Mouse (Mus musculus) G1E (cell line): ENCODE results near the gene Mmp19. TPM values are rescaled to one million over a fixed set of nuclear protein-coding genes. Genes with fewer than 3 reads are reported as not detected.
A peak's percentile ranks its signal among the peaks of the same experiment; 100 is the strongest.
"Not testable (repeated sequence)": the region's sequence is repeated elsewhere in the genome, so short reads cannot be mapped to it uniquely, and the experiment has no call there.

Source experiments
- ATAC-seq: 2 replicates; pipeline ENCODE4 v1.8.0; 2016; ENCODE audit warnings: mild to moderate bottlenecking; ENCODE audit not compliant: insufficient number of reproducible peaks, poor library complexity, low FRiP score, severe bottlenecking; ENCODE audit errors: extremely low read depth
- DNase-seq: peaks from one replicate; pipeline ENCODE4 v3.0.0; 2012; ENCODE audit warnings: low spot score
- H3K27me3 ChIP-seq: 2 replicates; pipeline ENCODE4 v1.6.1; 2012; ENCODE audit warnings: mild to moderate bottlenecking, low read length, inconsistent platforms; ENCODE audit not compliant: insufficient read depth
- H3K36me3 ChIP-seq: replicated peaks from 2 replicates; pipeline ENCODE3; 2012; ENCODE audit warnings: mild to moderate bottlenecking, inconsistent platforms
- H3K4me1 ChIP-seq: 2 replicates; pipeline ENCODE4 v1.6.1; 2012; ENCODE audit warnings: low read depth, low read length, inconsistent platforms, mixed read lengths; ENCODE audit not compliant: insufficient read depth
- H3K4me3 ChIP-seq: 2 replicates; pipeline ENCODE4 v1.5.1; 2012; ENCODE audit warnings: low read depth, mild to moderate bottlenecking, inconsistent platforms, low read length, moderate library complexity, mixed read lengths
- H3K9me3 ChIP-seq: replicated peaks from 2 replicates; pipeline ENCODE4 v1.6.1; 2012; ENCODE audit warnings: inconsistent platforms
- CTCF ChIP-seq: IDR thresholded peaks from 2 replicates; pipeline ENCODE4 v1.5.1; 2012; ENCODE audit warnings: low read depth, low read length, inconsistent platforms, mixed read lengths
- GATA1 ChIP-seq: IDR thresholded peaks from 2 replicates; pipeline ENCODE4 v1.6.1; 2012; ENCODE audit warnings: borderline replicate concordance, low read length, inconsistent platforms, mixed read lengths
- GATA2 ChIP-seq: IDR thresholded peaks from 2 replicates; pipeline ENCODE4 v1.6.1; 2012; ENCODE audit warnings: low read depth, low read length, inconsistent platforms, borderline replicate concordance
- POLR2AphosphoS5 ChIP-seq: IDR thresholded peaks from 2 replicates; pipeline ENCODE4 v1.6.1; 2012; ENCODE audit warnings: low read depth, low read length, inconsistent platforms; ENCODE audit not compliant: insufficient replicate concordance
- TAL1 ChIP-seq: conservative IDR thresholded peaks from 2 replicates; pipeline ENCODE4 v1.6.1; 2012; ENCODE audit warnings: low read depth, low read length, inconsistent platforms, mixed read lengths
- polyA plus RNA-seq: library from polyadenylated mRNA; stranded (reverse); fragments of >175 nt; gene quantifications from 2 replicates; pipeline ENCODE4 v1.2.3, GENCODE M21; 2012
- total RNA-seq, 2 experiments: library from RNA; stranded (forward) in 1 of 2; stranded (reverse) in 1 of 2; fragments of 200-1000 nt in 1 of 2; fragments of >200 nt in 1 of 2; fragmentation: Nextera tagmentation in 1 of 2; gene quantifications; 2 replicates each; pipeline ENCODE4 v1.2.3; 2014 to 2017

Mmp19 gene
- total and polyA plus RNA-seq, 3 experiments: 0.03 to 0.11 TPM; not detected in 1

DNA sequence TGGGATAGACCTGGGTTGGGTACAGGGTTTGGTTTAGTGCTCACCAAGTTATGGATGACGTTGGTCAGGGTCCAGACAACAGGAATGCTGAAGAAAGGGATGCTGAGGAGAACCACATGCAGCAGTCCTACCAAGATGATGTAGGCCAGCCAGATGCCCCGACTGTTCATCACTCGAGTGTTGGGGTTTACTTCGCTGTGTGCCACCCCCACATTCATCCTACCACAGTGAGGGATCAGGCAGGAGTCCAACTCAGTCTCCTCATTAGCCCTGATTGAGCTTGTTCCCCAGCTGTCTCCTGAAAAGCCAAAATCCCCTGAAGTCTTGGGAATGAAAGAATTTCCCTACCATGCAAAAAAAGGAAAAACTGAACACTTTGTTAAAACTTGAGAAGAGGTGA is 29.5 kb downstream of the Mmp19 start:
- peak overlapping the region; percentile 78 for H3K4me3 ChIP-seq
- H3K27me3 ChIP-seq: no peaks in the 10 kb centered on the region
- peaks cover 25% of the 10 kb centered on the region for H3K4me1 ChIP-seq
- TF ChIP-seq CTCF (no peak), GATA1 (no peak), POLR2AphosphoS5 (no peak), GATA2 (no peak), TAL1 (no peak)
- DNase-seq: no peak
- no peaks in the 10 kb centered on the region for H3K9me3 ChIP-seq
- H3K36me3 ChIP-seq: peaks cover 61% of the 10 kb centered on the region
- ATAC-seq: no peak

DNA sequence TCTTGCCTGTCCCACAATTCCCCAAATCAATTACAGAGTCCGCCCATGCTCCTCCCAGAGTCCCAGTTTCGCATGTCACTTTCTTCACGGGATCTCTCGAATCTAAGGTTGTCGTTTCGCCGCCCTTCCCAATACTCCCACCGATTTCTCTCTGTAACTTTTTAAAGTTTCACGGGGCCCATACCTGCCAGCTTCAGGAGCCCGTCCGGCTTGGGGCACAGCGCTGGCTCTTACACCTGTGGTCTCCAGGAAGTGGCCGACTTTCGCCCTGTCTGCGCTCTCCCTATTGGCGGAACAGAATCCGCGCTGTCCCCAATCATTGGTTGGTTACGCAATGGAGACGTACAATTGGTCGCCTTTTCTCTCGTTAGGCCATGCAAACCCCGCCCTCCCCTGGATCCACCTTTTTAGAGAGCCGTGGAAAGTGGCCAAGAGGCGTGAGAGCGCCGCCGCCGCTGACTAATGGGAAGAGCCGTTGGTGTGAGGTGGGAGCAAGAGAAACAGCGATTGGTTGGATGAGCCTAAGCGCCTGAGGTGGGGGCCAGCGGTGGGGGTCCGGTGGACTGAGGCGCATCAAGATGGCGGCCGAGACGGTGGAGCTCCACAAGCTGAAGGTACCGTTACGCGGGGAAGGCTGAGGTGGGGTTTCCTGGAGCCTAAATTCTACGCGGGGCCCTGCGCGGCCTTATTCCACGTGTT is 30.8 kb downstream of the Mmp19 start, which contains the start of gene Ormdl2:
TSS of gene Ormdl2 (minus strand) at position 288 of the 699 bp plus-strand sequence.
- peak; percentile 98 for DNase-seq
- ATAC-seq: peak; percentile 99
- Histone ChIP-seq H3K4me3 (peak within 1 kb of the TSS; percentile 78), H3K27me3 (no peaks in the 10 kb centered on the region), H3K9me3 (no peaks in the 10 kb centered on the region), H3K36me3 (peaks cover 58% of the 10 kb centered on the region), H3K4me1 (peaks cover 23% of the 10 kb centered on the region)
- no peak for TF ChIP-seq GATA1
- no peak for TF ChIP-seq CTCF
- no peak for TF ChIP-seq POLR2AphosphoS5
- TF ChIP-seq TAL1: no peak
- TF ChIP-seq GATA2: no peak

- TF ChIP-seq TAL1 (no peak), GATA1 (no peak), POLR2AphosphoS5 (no peak), CTCF (no peak)
- Histone ChIP-seq H3K27me3 (no peaks in the 10 kb centered on the region), H3K4me1 (peaks cover 23% of the 10 kb centered on the region), H3K4me3 (peak overlapping the region; percentile 78), H3K36me3 (peaks cover 57% of the 10 kb centered on the region), H3K9me3 (no peaks in the 10 kb centered on the region)
- DNase-seq: no peak
- ATAC-seq: no peak
Measured at GRCm38 (mm10) chr10:128822135-128822534, 31.4 kb downstream of the Mmp19 start.

GRCm38 (mm10) chr10:128823087-128823486 is 32.4 kb downstream of the Mmp19 start:
- ATAC-seq, DNase-seq, H3K9me3 ChIP-seq, H3K27me3 ChIP-seq: not testable (repeated sequence)
- peaks cover 53% of the 10 kb centered on the region for H3K36me3 ChIP-seq
- peak overlapping the region; percentile 78; the same call in 1 of the 2 replicates for H3K4me3 ChIP-seq
- peaks cover 23% of the 10 kb centered on the region for H3K4me1 ChIP-seq

- H3K9me3 ChIP-seq: no peaks in the 10 kb centered on the region
- no peaks in the 10 kb centered on the region for H3K27me3 ChIP-seq
- peaks cover 54% of the 10 kb centered on the region for H3K36me3 ChIP-seq
- peaks cover 23% of the 10 kb centered on the region for H3K4me1 ChIP-seq
- TF ChIP-seq CTCF: no peak
- no peak for TF ChIP-seq TAL1
- no peak for TF ChIP-seq GATA1
- TF ChIP-seq POLR2AphosphoS5: no peak
- no peak for TF ChIP-seq GATA2
- DNase-seq (no peak), ATAC-seq (no peak)
- no peak overlapping the region; the same call in 1 of the 2 replicates for H3K4me3 ChIP-seq
Measured at GRCm38 (mm10) chr10:128823821-128824220, 33.1 kb downstream of the Mmp19 start.

GRCm38 (mm10) chr10:128837400-128837799 is 46.7 kb downstream of the Mmp19 start:
- DNase-seq (no peak), ATAC-seq (no peak)
- Histone ChIP-seq H3K4me3 (no peak overlapping the region), H3K36me3 (peaks cover 88% of the 10 kb centered on the region), H3K27me3 (no peaks in the 10 kb centered on the region), H3K9me3 (no peaks in the 10 kb centered on the region), H3K4me1 (peaks cover 2% of the 10 kb centered on the region; the same call in 1 of the 2 replicates)
- TF ChIP-seq GATA2: no peak
- TF ChIP-seq CTCF: no peak
- no peak for TF ChIP-seq GATA1
- TF ChIP-seq TAL1: no peak
- no peak for TF ChIP-seq POLR2AphosphoS5
